In the genomic region with DNA sequence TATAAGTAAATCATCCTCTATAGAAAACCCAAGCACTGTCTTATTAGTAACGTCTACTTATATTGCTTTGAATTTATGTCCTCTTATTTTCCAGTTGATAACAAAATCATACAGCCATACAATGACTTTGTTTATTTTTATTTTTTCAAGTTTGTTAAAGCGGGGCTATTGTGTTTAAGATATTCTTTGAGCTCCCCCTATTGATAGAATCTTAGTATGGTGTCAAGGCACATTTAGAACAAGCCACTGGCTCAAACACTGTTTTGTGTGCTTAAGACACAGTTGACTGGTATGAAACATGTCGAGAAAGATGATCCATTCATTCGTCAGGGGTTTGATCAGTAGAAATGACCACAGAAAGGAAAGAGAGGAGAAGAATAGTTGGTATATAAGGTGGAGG, we compare ENCODE assay signal across 13 mouse cellular contexts. TPM values are rescaled to one million over a fixed set of nuclear protein-coding genes. Genes with fewer than 3 reads are reported as not detected.
DNase-seq lines count a peak whose midpoint lies in the region; ATAC-seq and TF ChIP-seq lines count a peak whose summit lies in the region.
"Had no signal": no experiment of that assay in that cellular context is flagged by ENCODE, and none has a peak within 500 bp of the region (broad histone marks: within the 10 kb centered on the region; RNA-seq: fewer than 3 reads in every experiment).

No protein-coding gene starts in this region.

- no peak overlapping the region for H3K4me2 ChIP-seq in lung, postnatal 0 days (replicated peaks; ENCODE audit: low read depth, low read length)
- H3K4me2 ChIP-seq in neural tube, embryonic 15.5 days = no peak overlapping the region
- H3K4me2 ChIP-seq in heart, embryonic 12.5 days = no peak overlapping the region
- H3K4me2 ChIP-seq: lung, embryonic 15.5 days had no signal

- H3K9ac ChIP-seq in lung, postnatal 0 days (replicated peaks; ENCODE audit: low read depth) = no peak overlapping the region
- no peak overlapping the region for H3K9ac ChIP-seq in neural tube, embryonic 15.5 days (replicated peaks)
- no peak overlapping the region for H3K9ac ChIP-seq in heart, embryonic 12.5 days
- H3K9ac ChIP-seq: lung, embryonic 15.5 days had no signal

- CTCF ChIA-PET in Patski (lab: Charles Lee) = interaction anchor here (0.9 to 1.8 kb wide), 2 partner anchors 9 to 21 kb away, joined by 3 to 5 read pairs; no protein-coding TSS in a partner anchor

- 23% methylated on average over 4 of the region's 4 CpGs for WGBS in lung, postnatal 0 days
- WGBS in neural tube, embryonic 15.5 days = 35% methylated on average over 4 of the region's 4 CpGs
- 33% methylated on average over 4 of the region's 4 CpGs for WGBS in heart, embryonic 12.5 days

- no peaks in the 10 kb centered on the region; the same call in 1 of the 2 replicates for H3K4me1 ChIP-seq in lung, postnatal 0 days (ENCODE audit: insufficient read depth, low read depth, low read length)
- H3K4me1 ChIP-seq in neural tube, embryonic 15.5 days = no peaks in the 10 kb centered on the region
- 0 out of 2 replicates have a peak, but pooled peaks cover 4% of the 10 kb centered on the region for H3K4me1 ChIP-seq in heart, embryonic 12.5 days (replicated peaks)
- H3K4me1 ChIP-seq: heart, embryonic 10.5 days; lung, embryonic 15.5 days had no signal

- H3K27ac ChIP-seq in lung, postnatal 0 days (ENCODE audit: low read length) = no peak overlapping the region
- H3K27ac ChIP-seq in neural tube, embryonic 15.5 days (replicated peaks) = no peak overlapping the region
- H3K27ac ChIP-seq in heart, embryonic 12.5 days (ENCODE audit: poor library complexity, severe bottlenecking) = no peak overlapping the region
- H3K27ac ChIP-seq: heart, embryonic 10.5 days; lung, embryonic 15.5 days had no signal

- POLR2A ChIA-PET in Patski (lab: Charles Lee) = no interaction called here

- H3K36me3 ChIP-seq in lung, postnatal 0 days (ENCODE audit: insufficient read depth, low read length) = no peaks in the 10 kb centered on the region
- no peaks in the 10 kb centered on the region for H3K36me3 ChIP-seq in neural tube, embryonic 15.5 days
- H3K36me3 ChIP-seq in heart, embryonic 12.5 days = no peaks in the 10 kb centered on the region
- H3K36me3 ChIP-seq: heart, embryonic 10.5 days; lung, embryonic 15.5 days had no signal

- in situ Hi-C loops in Patski (cut with MboI; ENCODE audit: low pct_unique_long_range_greater_than_20kb) = no loop called here

- TF ChIP-seq EP300 in lung, postnatal 0 days (IDR thresholded peaks at IDR 0.05) = 0 out of 2 replicates have a peak, but pooled peaks have one; percentile 29

- no peaks in the 10 kb centered on the region for H3K9me3 ChIP-seq in lung, postnatal 0 days (ENCODE audit: low read length)
- no peaks in the 10 kb centered on the region for H3K9me3 ChIP-seq in neural tube, embryonic 15.5 days (replicated peaks)
- H3K9me3 ChIP-seq in heart, embryonic 12.5 days (replicated peaks) = no peaks in the 10 kb centered on the region
- H3K9me3 ChIP-seq: heart, embryonic 10.5 days; lung, embryonic 15.5 days had no signal

- H3K27me3 ChIP-seq in lung, postnatal 0 days (replicated peaks; ENCODE audit: insufficient read depth, low read length) = no peaks in the 10 kb centered on the region
- peaks cover 50% of the 10 kb centered on the region for H3K27me3 ChIP-seq in Patski
- H3K27me3 ChIP-seq in neural tube, embryonic 15.5 days (replicated peaks) = no peaks in the 10 kb centered on the region
- no peaks in the 10 kb centered on the region for H3K27me3 ChIP-seq in heart, embryonic 12.5 days (replicated peaks)
- H3K27me3 ChIP-seq: lung, embryonic 15.5 days had no signal

- ATAC-seq in frontal cortex, adult (ENCODE audit: low TSS enrichment) = peak; percentile 82
- no peak for ATAC-seq in lung, postnatal 0 days
- no peak for ATAC-seq in Patski
- peak; percentile 59; the same call in 1 of the 2 replicates for ATAC-seq in neural tube, embryonic 15.5 days (ENCODE audit: low FRiP score)
- no peak for ATAC-seq in heart, embryonic 12.5 days (ENCODE audit: insufficient number of reproducible peaks, low FRiP score)

- peak; percentile 53 for TF ChIP-seq CTCF in lung, postnatal 0 days (IDR thresholded peaks at IDR 0.05)
- TF ChIP-seq CTCF in Patski (IDR thresholded peaks at IDR 0.05) = peak; percentile 24

- no peak overlapping the region for H3K4me3 ChIP-seq in lung, postnatal 0 days (ENCODE audit: low read depth, low read length)
- H3K4me3 ChIP-seq in neural tube, embryonic 15.5 days (replicated peaks) = no peak overlapping the region
- H3K4me3 ChIP-seq in heart, embryonic 12.5 days = no peak overlapping the region
- H3K4me3 ChIP-seq: heart, embryonic 10.5 days; lung, embryonic 15.5 days had no signal

- DNase-seq in frontal cortex, postnatal 14 days (ENCODE audit: low spot score in 2 of 2) = no peak
- peak; percentile 36 for DNase-seq in lung, postnatal 0 days (ENCODE audit: low spot score)
- DNase-seq in lung, adult 18-20 months = no peak
- DNase-seq in Patski (ENCODE audit: low read depth, low spot score) = no peak
- no peak for DNase-seq in right cerebral cortex, postnatal 25 days
- DNase-seq: adrenal gland, postnatal 36 days; cerebellum, adult 9-10 months; kidney, adult 8-10 months had no signal

RNA-seq across cellular contexts. Expression of gene Stat1, which starts 33.0 kb away (rescaled TPM):
- polyA plus RNA-seq in lung, postnatal 0 days (2015; fragmentation: Nextera tagmentation; extraction: Ambion mirVana) = 36.3 and 39.3 TPM in 2 replicates
- 27.0 TPM for polyA plus RNA-seq in Patski (2021)
- polyA plus RNA-seq in neural tube, embryonic 15.5 days (2015; fragmentation: Nextera tagmentation; extraction: Ambion mirVana) = 16.6 and 49.0 TPM in 2 replicates
- 28.9 and 31.4 TPM in 2 replicates for polyA plus RNA-seq in heart, embryonic 12.5 days (2016; fragmentation: Nextera tagmentation; extraction: Ambion mirVana)

Comparison
In these comparisons a context has a peak if more than half of its experiments do, and no peak if none do; other contexts are left out.
1. ATAC-seq: peak in frontal cortex, adult (single experiment) and neural tube, embryonic 15.5 days (single experiment); none in lung, postnatal 0 days (single experiment), Patski (single experiment) and heart, embryonic 12.5 days (single experiment).